Comparison of ENCODE assay signal across 23 mouse cellular contexts in genomic region chr1:186515976-186516375, GRCm38 (mm10).
A peak's percentile ranks its signal among the peaks of the same experiment; 100 is the strongest.
DNase-seq lines count a peak whose midpoint lies in the region; ATAC-seq and TF ChIP-seq lines count a peak whose summit lies in the region.
"Had no signal": no experiment of that assay in that cellular context is flagged by ENCODE, and none has a peak within 500 bp of the region (broad histone marks: within the 10 kb centered on the region; RNA-seq: fewer than 3 reads in every experiment).

No protein-coding gene starts in this region.

- WGBS in heart, embryonic 13.5 days, result 25% methylated on average over 6 of the region's 6 CpGs

- H3K27me3 ChIP-seq in heart, embryonic 13.5 days (replicated peaks), result no peaks in the 10 kb centered on the region
- no peaks in the 10 kb centered on the region for H3K27me3 ChIP-seq in myocyte (ENCODE audit: control insufficient read depth, insufficient read depth, insufficient read length)
- H3K27me3 ChIP-seq: CH12.LX; embryonic facial prominence, embryonic 12.5 days; forebrain, embryonic 12.5 days; intestine, embryonic 15.5 days had no signal

- H3K9ac ChIP-seq in heart, embryonic 13.5 days, result no peak overlapping the region
- H3K9ac ChIP-seq: embryonic facial prominence, embryonic 12.5 days; forebrain, embryonic 12.5 days; forebrain, postnatal 0 days; hindbrain, embryonic 14.5 days; intestine, embryonic 15.5 days had no signal

- no peaks in the 10 kb centered on the region for H3K36me3 ChIP-seq in heart, embryonic 13.5 days
- no peaks in the 10 kb centered on the region for H3K36me3 ChIP-seq in myocyte (ENCODE audit: control insufficient read depth, insufficient read depth)
- H3K36me3 ChIP-seq: embryonic facial prominence, embryonic 12.5 days; forebrain, embryonic 12.5 days; heart, embryonic 10.5 days; hindbrain, embryonic 10.5 days; intestine, embryonic 15.5 days had no signal

- no peak for TF ChIP-seq POLR2A in myocyte (IDR thresholded peaks at IDR 0.05; ENCODE audit: insufficient read length, low read depth)

- peak; percentile 7 for DNase-seq in adrenal gland, adult 2 months
- no peak for DNase-seq in adrenal gland, postnatal 10 days
- DNase-seq in heart, postnatal 4 days, result no peak
- DNase-seq in right cerebral cortex, adult 18-20 months, result peak; percentile 18
- DNase-seq in right cerebral cortex, postnatal 25 days, result no peak
- DNase-seq in gastrocnemius, adult 18-20 months (ENCODE audit: low spot score), result no peak
- DNase-seq: adrenal gland, adult 8-10 months; cerebellum, adult 11-12 months; cerebellum, adult 9-10 months; cerebellum, postnatal 25 days; forebrain, postnatal 0 days; gastrocnemius, postnatal 10 days; heart, postnatal 10 days; kidney, adult 18-20 months had no signal

- H3K79me2 ChIP-seq in myocyte (ENCODE audit: control insufficient read depth, insufficient read depth), result no peaks in the 10 kb centered on the region

- no peak overlapping the region for H3K27ac ChIP-seq in heart, embryonic 13.5 days (replicated peaks)
- H3K27ac ChIP-seq: embryonic facial prominence, embryonic 12.5 days; forebrain, embryonic 12.5 days; heart, embryonic 10.5 days; hindbrain, embryonic 10.5 days; hindbrain, embryonic 14.5 days; intestine, embryonic 15.5 days had no signal

- peaks cover 15% of the 10 kb centered on the region for H3K4me1 ChIP-seq in heart, embryonic 13.5 days
- H3K4me1 ChIP-seq: embryonic facial prominence, embryonic 12.5 days; forebrain, embryonic 12.5 days; intestine, embryonic 15.5 days had no signal

- H3ac ChIP-seq in myocyte (ENCODE audit: control insufficient read depth, insufficient read length), result no peak overlapping the region

- H3K4me2 ChIP-seq in heart, embryonic 13.5 days, result peak overlapping the region; percentile 25
- peak overlapping the region; percentile 31 for H3K4me2 ChIP-seq in myocyte (ENCODE audit: low read depth)
- H3K4me2 ChIP-seq: embryonic facial prominence, embryonic 12.5 days; forebrain, embryonic 12.5 days; hindbrain, embryonic 14.5 days; intestine, embryonic 15.5 days had no signal

- H3K4me3 ChIP-seq in heart, embryonic 13.5 days, result no peak overlapping the region
- no peak overlapping the region for H3K4me3 ChIP-seq in myocyte
- H3K4me3 ChIP-seq: embryonic facial prominence, embryonic 12.5 days; forebrain, embryonic 12.5 days; heart, embryonic 10.5 days; hindbrain, embryonic 10.5 days; intestine, embryonic 15.5 days had no signal

- H3K9me3 ChIP-seq in heart, embryonic 13.5 days, result no peaks in the 10 kb centered on the region
- H3K9me3 ChIP-seq: embryonic facial prominence, embryonic 12.5 days; forebrain, embryonic 12.5 days; heart, embryonic 10.5 days; hindbrain, embryonic 10.5 days; intestine, embryonic 15.5 days had no signal

- ATAC-seq in heart, embryonic 13.5 days (ENCODE audit: extremely low read depth, insufficient number of reproducible peaks, low FRiP score, low TSS enrichment), result no peak
- ATAC-seq: forebrain, postnatal 0 days; intestine, embryonic 15.5 days had no signal

TF ChIP-seq in myocyte, 11 proteins besides CTCF, POLR2A, EP300 and RAD21:
- TF ChIP-seq E2F4 (IDR thresholded peaks at IDR 0.05; ENCODE audit: insufficient read depth), result no peak
- no peak for TF ChIP-seq TCF3 (IDR thresholded peaks at IDR 0.05; ENCODE audit: insufficient read length, low read depth)
- no peak for TF ChIP-seq USF1 (IDR thresholded peaks at IDR 0.05; ENCODE audit: low read depth)
- TF ChIP-seq POLR2AphosphoS2 (IDR thresholded peaks at IDR 0.05; ENCODE audit: insufficient read length, low read depth), result no peak
- TF ChIP-seq MYOD1 (IDR thresholded peaks at IDR 0.05; ENCODE audit: control insufficient read depth in 1 of 3, insufficient read length in 2 of 3, low read depth in 2 of 3), result no peak
- TF ChIP-seq REST (IDR thresholded peaks at IDR 0.05; ENCODE audit: insufficient read depth, insufficient read length), result no peak
- TF ChIP-seq CEBPB (IDR thresholded peaks at IDR 0.05; ENCODE audit: insufficient read depth, poor library complexity, severe bottlenecking), result no peak
- TF ChIP-seq SRF (IDR thresholded peaks at IDR 0.05; ENCODE audit: control insufficient read depth, insufficient read length, low read depth), result no peak
- TF ChIP-seq MAX (IDR thresholded peaks at IDR 0.05; ENCODE audit: low read depth), result no peak
- TF ChIP-seq MYOG (IDR thresholded peaks at IDR 0.05; ENCODE audit: control insufficient read depth in 1 of 3, insufficient read depth in 1 of 3, insufficient read length in 2 of 3, low read depth in 2 of 3), result no peak
- no peak for TF ChIP-seq TCF12 (IDR thresholded peaks at IDR 0.05; ENCODE audit: insufficient read depth, poor library complexity, severe bottlenecking)

Comparison
In these comparisons a context has a peak if more than half of its experiments do, and no peak if none do; other contexts are left out.
1. DNase-seq: peak in adrenal gland, adult 2 months (single experiment) and right cerebral cortex, adult 18-20 months (single experiment); none in adrenal gland, postnatal 10 days (single experiment), heart, postnatal 4 days (single experiment), right cerebral cortex, postnatal 25 days (single experiment) and gastrocnemius, adult 18-20 months (single experiment).